Mouse (Mus musculus) erythroblast, embryonic 14.5 days (primary cell): Measurements from ENCODE around the gene Tshz2.

Experiments
- GATA1 ChIP-seq: IDR thresholded peaks from 2 replicates; pipeline ENCODE4 v1.6.1; 2012; ENCODE audit warnings: low read length, inconsistent platforms, mixed read lengths
- TAL1 ChIP-seq: IDR thresholded peaks from 3 replicates; pipeline ENCODE4 v1.6.1; 2012; ENCODE audit warnings: low read length, inconsistent platforms, mixed read lengths

- TF ChIP-seq GATA1 (no peak), TAL1 (no peak)
These were observed 437.9 kb downstream of the Tshz2 start for GRCm38 (mm10) chr2:170070641-170071241.
